Mouse (Mus musculus) monocyte, adult 5-6 weeks (primary cell): Measurements from ENCODE around the gene Kcnip4. TPM values are rescaled to one million over a fixed set of nuclear protein-coding genes. Genes with fewer than 3 reads are reported as not detected.

Experiments
- ATAC-seq: fragments of 153-309, 156-312 bp; replicated peaks from 2 replicates; pipeline ENCODE4 v1.8.0; 2017; ENCODE audit warnings: mild to moderate bottlenecking; ENCODE audit not compliant: low TSS enrichment, insufficient number of reproducible peaks, severe bottlenecking, poor library complexity, low FRiP score
- total RNA-seq: library from RNA; stranded (forward); fragments of 200-1000, 200-491, 200-594 nt; gene quantifications from 3 replicates; pipeline ENCODE4 v1.2.3, GENCODE M21; 2017

Gene Kcnip4
- total RNA-seq, 1 experiment from 2014 or later: not detected

DNA sequence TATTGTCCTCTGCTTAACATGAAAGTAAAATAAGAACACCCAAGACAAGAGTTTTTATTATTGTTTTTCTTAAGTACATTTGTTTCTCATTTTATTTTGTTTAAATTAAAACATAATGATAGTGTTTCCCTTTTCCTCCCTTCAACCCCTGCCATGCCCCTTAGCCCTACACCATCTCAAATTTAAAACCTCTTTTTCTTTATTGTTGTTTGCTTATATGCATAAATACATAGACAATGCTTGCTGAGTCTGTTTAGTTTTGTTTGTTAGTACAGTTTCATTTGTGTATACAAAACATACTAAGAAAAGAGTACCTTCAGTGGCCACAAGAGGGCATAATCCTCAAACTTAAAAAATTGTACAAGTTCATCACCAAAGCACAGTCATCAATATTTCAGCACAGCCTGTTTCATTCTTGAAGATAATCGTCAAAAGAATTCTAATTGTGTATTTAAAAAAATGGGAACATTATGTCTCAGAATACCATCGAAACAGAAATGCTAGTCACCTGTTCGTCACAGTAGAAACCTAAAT is 154.1 kb downstream of the Kcnip4 start:
- no peak for ATAC-seq

DNA sequence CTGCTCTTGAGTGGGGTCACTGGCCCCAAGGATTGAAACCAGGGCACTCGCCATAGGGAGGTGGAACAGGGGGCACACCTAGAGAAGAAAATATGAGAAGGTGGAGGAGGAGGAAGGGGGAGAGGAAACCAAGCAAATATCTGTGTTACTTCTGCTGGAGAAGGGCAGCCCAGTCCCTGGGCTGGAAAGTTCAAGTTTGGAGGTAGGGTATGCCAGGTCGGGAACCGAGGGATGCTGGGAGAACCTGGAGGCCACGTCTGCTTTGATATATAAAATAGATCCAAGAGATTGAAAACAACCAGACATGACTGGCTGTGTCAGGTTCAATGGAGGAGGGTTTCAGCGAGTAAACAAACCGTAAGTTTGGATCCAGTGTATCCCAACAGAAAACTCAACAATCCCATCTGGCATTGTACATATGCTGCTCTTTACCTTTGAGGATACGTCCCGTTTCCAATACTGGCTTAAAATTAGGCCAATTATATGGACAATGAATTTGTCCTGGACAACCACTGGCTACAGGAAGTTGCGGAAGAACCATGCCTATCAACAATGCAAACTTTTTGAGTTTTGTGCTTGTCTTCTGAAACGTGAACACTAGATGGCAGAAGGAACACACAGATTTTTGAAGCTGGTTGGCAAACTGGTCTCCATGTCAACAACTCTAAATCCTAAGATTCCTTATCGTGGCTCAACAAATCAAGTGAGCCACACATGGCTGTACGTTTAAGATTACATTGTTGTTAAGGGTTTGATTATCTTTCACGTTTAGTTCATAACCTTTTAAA is 155.9 kb downstream of the Kcnip4 start:
- ATAC-seq: no peak

DNA sequence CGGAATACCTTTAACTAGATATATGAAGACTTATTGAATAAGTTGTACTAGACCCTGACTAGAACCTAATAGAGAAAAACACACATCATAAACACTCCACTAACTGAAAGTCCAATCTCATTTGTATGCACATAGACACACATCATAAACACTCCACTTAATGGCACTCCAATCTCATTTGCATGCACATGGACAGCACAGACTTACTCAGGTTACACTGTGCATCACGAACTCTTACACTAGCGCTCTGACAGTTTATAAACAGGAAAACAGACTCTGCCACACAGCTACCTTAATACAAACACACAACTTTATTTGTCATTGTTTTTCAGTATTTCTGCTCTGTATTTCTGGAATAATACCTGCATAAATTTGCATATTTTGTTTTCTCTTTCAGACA is 168.3 kb downstream of the Kcnip4 start:
- no peak for ATAC-seq

DNA sequence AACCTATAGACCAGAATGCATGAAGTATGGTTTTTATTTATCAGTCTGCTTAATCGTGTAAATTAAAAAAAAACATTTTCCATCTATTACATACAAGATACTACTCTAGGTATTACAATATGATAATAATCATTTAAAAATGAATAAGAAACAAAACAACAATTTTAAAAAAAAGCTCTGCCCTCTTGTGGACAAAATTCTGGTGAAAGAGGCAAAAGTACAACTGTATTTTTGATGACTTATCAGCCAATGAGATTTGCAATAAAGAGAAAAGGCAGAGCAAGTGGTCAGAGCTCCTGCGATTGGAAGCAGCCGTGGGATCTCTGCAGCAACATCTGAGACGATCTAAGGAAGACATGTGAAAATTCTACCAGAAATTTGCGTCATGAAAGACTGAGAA is 172.6 kb downstream of the Kcnip4 start:
- ATAC-seq: no peak

DNA sequence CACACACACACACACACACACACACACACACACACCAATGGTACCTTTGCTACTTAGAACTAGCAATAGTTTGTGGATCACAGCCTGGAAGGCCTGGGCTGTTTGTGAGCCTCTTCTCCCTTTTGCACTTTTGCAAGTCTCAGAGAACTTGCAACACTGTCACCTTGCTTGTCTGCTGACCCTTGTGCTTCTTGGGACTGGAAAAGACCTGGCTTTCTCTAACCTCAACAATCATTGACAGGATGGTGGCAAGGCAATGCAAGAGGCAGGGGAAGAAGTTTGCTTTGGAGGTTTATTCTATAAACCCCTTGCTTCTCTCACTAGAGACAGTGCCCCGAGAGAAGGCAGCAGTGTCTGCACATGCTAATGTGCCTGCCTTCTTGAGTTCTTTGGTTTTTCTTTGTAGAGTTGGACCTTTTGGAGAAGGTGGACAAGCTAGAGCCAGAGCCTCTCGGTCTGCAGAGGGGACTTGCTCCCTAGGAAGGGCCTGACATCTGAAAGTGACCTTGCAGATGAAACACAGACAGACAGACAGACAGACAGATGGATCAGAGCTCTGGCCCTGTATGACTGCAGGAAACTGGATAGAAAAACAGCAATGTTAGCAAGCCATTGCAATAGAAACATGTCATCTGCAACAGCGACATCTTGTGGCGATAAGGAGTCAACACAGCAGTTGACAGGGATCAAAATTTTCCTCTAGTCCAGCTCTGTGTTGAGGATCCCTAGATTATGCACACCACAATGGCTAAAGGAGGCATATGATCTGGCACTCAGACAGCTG is 174.4 kb downstream of the Kcnip4 start:
- no peak for ATAC-seq

DNA sequence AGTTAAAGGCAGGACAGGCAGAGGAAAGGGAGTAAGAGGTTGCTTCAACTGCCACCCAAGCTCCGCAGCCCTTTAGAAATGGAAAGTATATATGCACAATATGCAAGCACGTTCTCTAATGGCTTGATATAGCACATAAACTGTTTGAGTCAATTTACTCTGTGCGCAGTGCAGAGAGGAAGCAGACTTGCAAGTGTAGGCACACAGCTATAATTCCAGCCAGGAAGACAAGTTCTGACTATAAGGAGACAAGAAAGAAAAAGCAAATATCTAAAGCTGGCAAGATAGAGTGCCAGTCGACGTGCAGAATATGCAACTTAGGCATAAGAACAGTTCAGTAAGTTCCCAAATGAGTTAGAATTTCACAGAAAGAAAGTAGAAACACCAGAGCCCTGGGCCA is 175.2 kb downstream of the Kcnip4 start:
- no peak for ATAC-seq

DNA sequence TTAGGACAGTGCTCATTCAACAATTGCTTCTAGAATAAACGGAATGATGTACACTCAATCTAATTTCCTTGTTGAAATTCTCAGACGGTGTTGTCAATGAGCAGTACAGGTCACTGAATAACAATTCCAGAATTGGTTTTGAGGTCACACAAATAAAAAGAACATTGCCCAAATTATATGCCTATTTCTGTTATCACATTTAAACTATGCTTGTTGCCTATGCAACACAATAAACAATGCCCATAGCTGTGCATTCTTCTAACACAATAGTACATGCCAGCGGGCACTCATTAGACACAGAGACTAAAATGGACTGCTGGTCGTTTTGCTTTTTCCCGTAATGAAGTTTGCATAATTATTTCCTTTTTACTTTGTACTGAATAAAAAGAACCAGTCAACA is 176.2 kb downstream of the Kcnip4 start:
- ATAC-seq: no peak

DNA sequence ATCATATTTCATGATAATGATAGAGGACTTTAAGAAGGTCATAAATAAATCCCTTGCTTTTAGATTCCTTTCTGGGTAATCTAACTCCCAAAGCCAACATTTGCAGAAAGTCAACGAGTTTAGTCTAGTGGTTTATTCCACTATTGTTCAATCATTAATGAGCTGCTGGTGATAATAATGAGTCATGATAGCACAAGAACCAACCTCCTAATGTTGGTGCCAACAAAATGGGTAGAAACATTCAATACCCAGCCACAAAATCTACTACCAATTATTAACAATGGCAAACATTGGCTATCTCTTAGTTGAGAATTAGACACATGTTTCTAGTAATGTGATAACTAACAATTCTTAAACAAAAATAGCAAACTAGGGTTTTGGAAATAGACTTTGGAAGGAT is 180.1 kb downstream of the Kcnip4 start:
- no peak for ATAC-seq

DNA sequence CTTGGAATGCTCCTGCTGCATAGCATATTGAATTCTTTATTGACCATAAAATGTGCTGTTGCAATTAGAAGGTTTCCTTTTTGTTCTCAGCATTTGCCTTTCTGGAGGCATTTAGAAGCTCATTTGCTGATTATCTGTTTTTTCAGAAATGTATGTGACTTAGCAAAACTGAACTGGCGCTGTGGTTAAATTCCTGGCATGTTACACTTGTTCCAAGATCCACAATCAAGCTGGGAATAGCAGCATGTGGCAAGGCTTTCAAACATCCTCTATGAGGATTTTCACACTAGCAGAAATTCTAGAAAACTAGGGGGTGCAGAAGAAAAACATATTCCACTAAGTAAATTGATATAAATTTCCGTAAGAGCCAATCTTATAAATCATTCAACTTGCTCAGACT is 187.5 kb downstream of the Kcnip4 start:
- no peak for ATAC-seq

DNA sequence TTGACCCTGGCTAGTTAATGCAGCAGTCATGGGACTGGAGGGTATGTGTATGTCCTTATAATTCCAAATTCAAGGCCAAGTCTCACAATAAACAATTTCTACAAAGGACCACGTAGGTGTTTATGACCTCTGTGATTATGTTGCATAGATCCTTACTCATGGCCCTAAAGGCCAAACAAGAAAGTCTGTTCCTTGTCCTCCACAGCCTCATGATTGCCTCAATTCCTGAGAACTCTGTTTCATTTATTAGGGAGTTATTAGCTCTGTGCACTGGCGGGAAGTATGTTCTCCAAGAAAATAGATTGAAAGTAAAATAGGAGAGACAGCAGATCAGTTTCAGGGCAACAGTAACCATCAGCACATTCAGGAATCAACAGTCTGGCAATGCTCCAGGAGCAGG is 191.6 kb downstream of the Kcnip4 start:
- ATAC-seq: no peak

DNA sequence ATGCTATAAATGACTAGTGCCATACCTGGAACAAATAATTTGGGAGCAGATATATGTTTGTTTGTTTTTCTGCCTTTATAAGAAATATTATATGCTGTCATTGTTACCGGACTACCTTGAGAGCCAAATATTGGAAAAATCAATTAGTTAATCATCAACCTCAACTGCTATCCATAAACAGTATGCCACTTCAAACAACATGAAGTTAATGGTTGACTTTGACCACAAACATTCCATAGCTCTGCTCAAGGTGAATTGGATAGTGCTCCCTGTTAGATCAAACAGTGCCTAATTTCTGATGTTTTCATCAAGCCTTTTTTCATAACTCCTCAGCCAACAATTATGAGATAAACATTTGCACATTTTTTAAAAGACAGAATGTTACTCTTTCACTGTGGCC is 195.7 kb downstream of the Kcnip4 start:
- no peak for ATAC-seq

DNA sequence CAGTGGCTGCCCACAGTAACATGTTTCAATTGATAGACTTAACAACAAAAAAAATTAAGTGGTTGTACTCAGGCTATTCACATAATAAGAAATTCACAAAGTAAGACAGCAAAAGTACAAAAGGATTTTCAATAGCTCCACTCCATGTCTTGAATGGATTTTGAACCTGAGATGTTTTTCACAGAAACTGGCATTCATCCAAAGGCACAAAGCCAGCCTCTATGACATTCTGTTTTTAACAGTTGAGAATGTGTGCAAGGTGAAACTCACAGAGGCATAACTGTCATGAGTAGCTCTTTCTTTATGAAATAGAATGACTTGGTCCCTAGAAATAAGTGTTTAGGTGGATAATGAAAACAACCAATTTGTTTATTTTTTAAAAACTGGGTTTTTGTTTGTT is 206.0 kb downstream of the Kcnip4 start:
- no peak for ATAC-seq

DNA sequence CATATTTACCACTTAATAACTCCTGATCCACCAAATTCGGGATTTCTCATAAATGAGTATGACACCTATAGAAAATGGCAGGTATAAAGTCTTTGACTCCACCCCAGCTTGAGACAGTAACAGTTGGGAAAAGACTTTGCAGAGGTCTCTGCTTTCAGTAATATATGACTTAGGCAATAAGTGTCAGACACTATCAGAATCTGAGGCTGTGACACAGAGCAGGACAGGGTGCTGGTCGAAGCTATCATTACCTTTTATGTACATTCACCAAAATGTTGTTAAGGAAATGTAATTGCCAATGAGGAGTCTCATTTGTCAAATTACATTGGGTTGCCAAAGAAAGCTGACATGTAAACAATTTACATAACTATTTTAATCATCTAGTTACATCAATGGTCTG is 206.8 kb downstream of the Kcnip4 start:
- no peak for ATAC-seq

DNA sequence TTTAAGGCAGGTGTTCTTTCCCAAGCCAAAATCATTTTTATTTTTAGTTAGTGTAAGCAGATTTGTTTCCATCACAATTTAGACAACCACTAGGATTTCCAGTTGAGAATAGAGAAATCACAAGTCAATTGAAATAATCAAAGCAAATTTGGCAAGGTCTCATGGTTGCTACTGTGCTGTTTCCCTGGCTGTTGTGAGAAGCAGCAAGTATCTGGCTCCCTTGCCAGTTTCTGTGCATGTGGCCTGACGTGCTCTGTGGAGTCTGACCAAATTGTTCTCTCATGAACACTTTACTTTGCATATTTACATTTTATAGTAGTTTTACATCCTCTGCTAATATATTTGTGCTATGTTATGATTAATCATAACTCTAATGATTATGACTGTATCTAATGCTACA is 217.9 kb downstream of the Kcnip4 start:
- no peak for ATAC-seq

DNA sequence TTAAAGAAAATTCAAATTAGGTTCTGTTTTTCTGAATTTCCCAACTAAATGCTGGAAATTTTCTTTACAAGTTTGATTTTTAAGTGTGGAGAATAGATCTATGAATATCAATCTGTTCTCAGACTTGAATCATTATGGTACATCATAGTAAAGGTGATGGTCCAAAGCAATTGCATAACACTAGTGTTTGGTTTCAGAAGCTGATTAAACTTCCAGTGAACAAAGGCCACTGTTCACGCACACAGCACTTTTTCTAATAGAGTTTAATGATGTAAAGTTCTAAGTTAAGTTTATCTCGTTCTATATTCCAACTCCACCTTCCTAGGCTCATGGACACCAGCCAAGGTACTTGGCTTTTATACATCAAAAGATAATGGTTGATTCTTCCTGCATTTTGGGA is 219.4 kb downstream of the Kcnip4 start:
- no peak for ATAC-seq

DNA sequence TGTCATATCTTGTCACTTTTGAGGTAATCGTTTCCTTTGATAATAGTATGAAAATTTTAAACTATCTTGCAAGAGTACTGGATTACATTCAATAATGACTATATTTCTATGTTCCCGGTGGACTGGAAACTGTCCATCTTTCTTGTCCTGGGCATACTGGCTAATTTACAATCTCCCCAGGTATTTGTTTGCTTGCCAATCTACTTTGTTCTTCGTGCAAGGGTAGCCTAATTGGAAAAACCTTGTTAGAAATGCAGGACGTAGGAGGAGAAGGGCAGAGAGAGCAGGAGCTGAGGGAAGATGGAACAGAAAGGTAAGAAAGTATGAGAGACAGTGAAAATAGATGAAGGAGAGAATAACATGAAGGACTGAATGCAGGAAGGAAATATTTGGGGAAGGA is 226.1 kb downstream of the Kcnip4 start:
- no peak for ATAC-seq

DNA sequence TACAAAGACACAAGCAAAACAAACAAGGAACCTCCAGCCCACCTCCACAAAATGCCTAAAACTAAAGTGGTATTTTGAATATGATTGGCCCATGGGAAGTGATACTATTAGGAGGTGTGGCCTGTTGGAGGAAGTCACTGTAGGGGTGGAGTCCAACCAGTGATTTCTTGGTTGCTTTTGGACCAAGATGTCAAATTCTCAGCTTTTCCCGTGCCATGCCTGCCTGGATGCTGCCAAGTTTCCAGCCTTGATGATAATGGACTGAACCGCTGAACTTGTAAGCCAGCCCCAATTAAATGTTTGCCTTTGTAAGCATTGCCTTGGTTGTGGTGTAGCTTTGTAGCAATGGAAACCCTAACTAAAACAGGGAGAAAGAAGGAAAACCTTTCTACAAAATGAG is 232.3 kb downstream of the Kcnip4 start:
- no peak for ATAC-seq

DNA sequence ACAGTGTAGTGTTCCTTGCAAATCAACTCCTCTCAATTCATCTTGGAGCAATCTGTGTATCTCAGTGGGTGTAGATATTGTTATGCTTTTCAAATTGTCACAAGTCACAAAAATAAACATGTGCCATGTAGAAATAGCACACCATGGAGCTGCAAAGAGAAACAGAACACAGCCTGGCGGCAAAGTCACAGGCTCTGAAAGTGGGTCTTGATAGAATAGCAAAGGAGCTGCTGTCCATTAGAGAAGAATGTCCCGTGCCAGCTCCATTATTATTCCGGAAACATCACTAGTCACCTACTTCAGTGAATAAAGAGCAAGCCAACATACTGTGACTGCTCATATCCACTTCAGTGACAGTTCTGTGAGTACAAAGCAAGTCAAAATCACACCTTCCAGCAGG is 232.9 kb downstream of the Kcnip4 start:
- ATAC-seq: no peak

DNA sequence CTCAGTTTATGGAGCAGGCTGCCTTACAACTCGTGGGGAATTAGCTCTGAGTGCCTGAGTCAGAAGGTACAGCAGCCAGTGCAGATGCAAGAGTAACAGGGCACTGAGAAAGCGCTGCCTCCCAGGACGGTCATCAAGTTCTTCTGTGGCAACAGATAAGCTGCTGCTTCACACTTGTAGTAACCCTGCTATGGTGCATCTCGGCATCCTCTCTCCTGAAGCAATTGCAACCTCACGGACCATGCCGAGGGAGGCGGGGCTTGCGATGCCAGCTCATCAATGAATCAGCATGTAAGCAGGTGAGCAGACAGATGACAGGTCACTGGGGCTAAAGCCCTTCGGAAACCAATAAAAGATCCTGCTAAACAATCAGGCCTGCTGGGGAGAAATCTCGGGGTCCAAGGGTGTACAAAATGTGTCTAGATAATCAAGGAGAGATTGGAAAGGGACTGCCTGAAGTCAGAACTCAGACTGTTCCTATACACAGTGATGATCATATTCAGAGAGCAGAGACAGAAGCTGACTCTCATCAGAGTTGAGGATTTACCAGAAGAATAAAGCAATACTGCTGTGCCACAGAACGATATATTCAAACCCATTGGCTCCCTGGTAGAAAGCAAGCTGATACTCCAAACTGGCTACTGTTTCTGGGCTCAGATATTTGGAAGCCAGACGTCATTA is 239.1 kb downstream of the Kcnip4 start:
- ATAC-seq: no peak

DNA sequence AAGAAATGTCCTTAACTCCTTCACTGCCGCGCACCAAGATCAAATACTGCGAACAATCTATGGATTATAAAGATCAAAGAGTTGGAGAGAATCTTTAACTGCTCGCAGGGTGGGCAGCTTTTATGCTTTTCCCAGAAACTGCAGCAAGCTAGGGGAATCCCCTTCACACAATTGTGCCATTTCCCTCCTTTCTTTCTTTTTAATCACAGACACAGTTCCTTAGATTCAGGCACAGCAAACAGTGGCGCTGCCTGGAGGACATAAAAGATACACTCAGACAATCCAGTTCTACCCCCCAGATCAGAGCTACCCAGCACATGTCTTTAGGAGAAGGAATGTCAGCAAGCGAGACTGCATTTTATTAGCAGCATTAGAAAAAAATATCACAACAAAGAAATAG is 239.9 kb downstream of the Kcnip4 start:
- no peak for ATAC-seq
